Mouse (Mus musculus): Measurements from ENCODE around the gene Tbc1d17. TPM values are rescaled to one million over a fixed set of nuclear protein-coding genes. Genes with fewer than 3 reads are reported as not detected.

Gene Tbc1d17
- polyA plus RNA-seq, 1 experiment from 2014 or later, result 28.2 TPM

- 0% methylated on average over 57 of the region's 62 CpGs for WGBS (ENCODE audit: insufficient replicate concordance)
- ATAC-seq (peak; percentile 76), DNase-seq (peak; percentile 98)
- Histone ChIP-seq H3K4me2 (ENCODE audit: low read depth, low read length) (peak within 1 kb of the TSS; percentile 86), H3K27ac (ENCODE audit: low read depth) (peak within 1 kb of the TSS; percentile 98), H3K4me3 (ENCODE audit: low read depth, low read length) (peak within 1 kb of the TSS; percentile 86), H3K27me3 (ENCODE audit: insufficient read depth, low read length) (no peaks in the 10 kb centered on the region), H3K9ac (replicated peaks) (peak within 1 kb of the TSS; percentile 96), H3K4me1 (ENCODE audit: insufficient read depth) (peaks cover 42% of the 10 kb centered on the region), H3K36me3 (replicated peaks; ENCODE audit: insufficient read depth, low read length) (peaks cover 19% of the 10 kb centered on the region), H3K9me3 (ENCODE audit: low read length) (no peaks in the 10 kb centered on the region)
- TF ChIP-seq EP300 (IDR thresholded peaks at IDR 0.05; ENCODE audit: low read depth), result peak; percentile 46; the same call in 1 of the 2 replicates
- no peak; the same call in 1 of the 2 replicates for TF ChIP-seq CTCF (IDR thresholded peaks at IDR 0.05; ENCODE audit: low read depth)
Measured at GRCm38 (mm10) chr7:44815721-44816469, 33.0 kb downstream of the Tbc1d17 start, which contains the start of the genes Nup62 and Il4i1. Gene Nup62, plus strand, starts transcription at chr7:44816088. Gene Il4i1, plus strand, starts transcription at chr7:44816387.

GRCm38 (mm10) chr7:44814952-44815553 is 33.8 kb downstream of the Tbc1d17 start:
- Histone ChIP-seq H3K4me2 (ENCODE audit: low read depth, low read length) (peak overlapping the region; percentile 86), H3K9ac (replicated peaks) (peak overlapping the region; percentile 96), H3K9me3 (ENCODE audit: low read length) (no peaks in the 10 kb centered on the region), H3K4me3 (ENCODE audit: low read depth, low read length) (peak overlapping the region; percentile 86), H3K27ac (ENCODE audit: low read depth) (peak overlapping the region; percentile 98), H3K27me3 (ENCODE audit: insufficient read depth, low read length) (no peaks in the 10 kb centered on the region), H3K4me1 (ENCODE audit: insufficient read depth) (peaks cover 34% of the 10 kb centered on the region), H3K36me3 (replicated peaks; ENCODE audit: insufficient read depth, low read length) (peaks cover 21% of the 10 kb centered on the region)
- no peak for ATAC-seq
- TF ChIP-seq EP300 (IDR thresholded peaks at IDR 0.05; ENCODE audit: low read depth), result no peak
- TF ChIP-seq CTCF (IDR thresholded peaks at IDR 0.05; ENCODE audit: low read depth), result no peak
- DNase-seq, result peak; percentile 18
- 44% methylated on average over 14 of the region's 14 CpGs for WGBS (ENCODE audit: insufficient replicate concordance)

GRCm38 (mm10) chr7:44814423-44814822 is 34.5 kb downstream of the Tbc1d17 start:
- peak overlapping the region; percentile 98 for H3K27ac ChIP-seq (ENCODE audit: low read depth)
- peaks cover 21% of the 10 kb centered on the region for H3K36me3 ChIP-seq (replicated peaks; ENCODE audit: insufficient read depth, low read length)
- H3K9ac ChIP-seq (replicated peaks), result peak overlapping the region; percentile 96
- peaks cover 28% of the 10 kb centered on the region for H3K4me1 ChIP-seq (ENCODE audit: insufficient read depth)
- no peak for ATAC-seq
- TF ChIP-seq CTCF (IDR thresholded peaks at IDR 0.05; ENCODE audit: low read depth), result no peak
- no peak for TF ChIP-seq EP300 (IDR thresholded peaks at IDR 0.05; ENCODE audit: low read depth)
- peak overlapping the region; percentile 86 for H3K4me2 ChIP-seq (ENCODE audit: low read depth, low read length)
- H3K27me3 ChIP-seq (ENCODE audit: insufficient read depth, low read length), result no peaks in the 10 kb centered on the region
- 75% methylated on average over 4 of the region's 4 CpGs for WGBS (ENCODE audit: insufficient replicate concordance)
- peak overlapping the region; percentile 86 for H3K4me3 ChIP-seq (ENCODE audit: low read depth, low read length)
- no peaks in the 10 kb centered on the region for H3K9me3 ChIP-seq (ENCODE audit: low read length)
- DNase-seq, result peak; percentile 15

GRCm38 (mm10) chr7:44813985-44814384 is 34.9 kb downstream of the Tbc1d17 start:
- Histone ChIP-seq H3K4me3 (ENCODE audit: low read depth, low read length) (peak overlapping the region; percentile 86), H3K27ac (ENCODE audit: low read depth) (peak overlapping the region; percentile 98; the same call in 1 of the 2 replicates), H3K36me3 (replicated peaks; ENCODE audit: insufficient read depth, low read length) (peaks cover 21% of the 10 kb centered on the region), H3K27me3 (ENCODE audit: insufficient read depth, low read length) (no peaks in the 10 kb centered on the region), H3K9me3 (ENCODE audit: low read length) (no peaks in the 10 kb centered on the region), H3K9ac (replicated peaks) (0 out of 2 replicates have a peak overlapping the region, but pooled peaks have one; percentile 96), H3K4me1 (ENCODE audit: insufficient read depth) (peaks cover 24% of the 10 kb centered on the region), H3K4me2 (ENCODE audit: low read depth, low read length) (peak overlapping the region; percentile 86)
- WGBS (ENCODE audit: insufficient replicate concordance), result 72% methylated on average over 3 of the region's 3 CpGs
- ATAC-seq, result peak; percentile 2
- peak; percentile 30 for DNase-seq
- TF ChIP-seq EP300 (IDR thresholded peaks at IDR 0.05; ENCODE audit: low read depth) (no peak), CTCF (IDR thresholded peaks at IDR 0.05; ENCODE audit: low read depth) (no peak)

GRCm38 (mm10) chr7:44812651-44813325 is 36.1 kb downstream of the Tbc1d17 start:
- peak overlapping the region; percentile 86 for H3K4me2 ChIP-seq (ENCODE audit: low read depth, low read length)
- no peak overlapping the region for H3K9ac ChIP-seq (replicated peaks)
- H3K4me3 ChIP-seq (ENCODE audit: low read depth, low read length), result peak overlapping the region; percentile 6; the same call in 1 of the 2 replicates
- H3K9me3 ChIP-seq (ENCODE audit: low read length), result no peaks in the 10 kb centered on the region
- DNase-seq (peak; percentile 13), ATAC-seq (no peak)
- peaks cover 21% of the 10 kb centered on the region for H3K36me3 ChIP-seq (replicated peaks; ENCODE audit: insufficient read depth, low read length)
- no peak for TF ChIP-seq EP300 (IDR thresholded peaks at IDR 0.05; ENCODE audit: low read depth)
- TF ChIP-seq CTCF (IDR thresholded peaks at IDR 0.05; ENCODE audit: low read depth), result no peak
- peaks cover 13% of the 10 kb centered on the region for H3K4me1 ChIP-seq (ENCODE audit: insufficient read depth)
- H3K27ac ChIP-seq (ENCODE audit: low read depth), result 0 out of 2 replicates have a peak overlapping the region, but pooled peaks have one; percentile 7
- H3K27me3 ChIP-seq (ENCODE audit: insufficient read depth, low read length), result no peaks in the 10 kb centered on the region
- 88% methylated on average over 20 of the region's 20 CpGs for WGBS (ENCODE audit: insufficient replicate concordance)
